Mouse (Mus musculus) A20 (cell line): Measurements from ENCODE around the gene Gm8332.
"Not testable (repeated sequence)": the region's sequence is repeated elsewhere in the genome, so short reads cannot be mapped to it uniquely, and the experiment has no call there.

Source experiments
- DNase-seq: peaks from one replicate; pipeline ENCODE4 v3.0.0-alpha.2; 2011; ENCODE audit warnings: low read depth, low spot score

The Gm8332 gene

GRCm38 (mm10) chr12:88250000-88250399 is at the start of gene Gm8332:
TSS of gene Gm8332 (minus strand) at chr12:88250100.
- not testable (repeated sequence) for DNase-seq

DNA sequence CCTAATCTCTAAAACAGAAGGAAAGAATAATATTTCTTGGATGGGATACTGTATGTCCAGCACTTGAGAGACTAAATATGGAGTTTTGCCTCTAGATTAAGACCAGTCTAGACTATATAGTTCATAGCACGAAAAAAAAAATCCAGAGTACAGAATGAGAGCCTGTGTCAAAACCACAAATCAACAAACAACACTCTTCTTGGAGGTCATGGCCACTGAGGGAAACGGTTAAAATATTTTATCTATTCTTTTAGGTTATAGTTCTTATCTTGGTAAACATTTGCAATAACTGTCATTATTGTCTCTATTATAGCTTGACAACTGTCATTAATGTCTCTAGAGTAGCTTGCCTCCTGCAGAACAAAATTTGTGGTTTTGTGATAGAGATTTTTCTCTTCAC is 47.3 kb upstream of the Gm8332 start:
- DNase-seq, result not testable (repeated sequence)

GRCm38 (mm10) chr12:88293082-88293481 is 43.2 kb upstream of the Gm8332 start:
- DNase-seq, result not testable (repeated sequence)

DNA sequence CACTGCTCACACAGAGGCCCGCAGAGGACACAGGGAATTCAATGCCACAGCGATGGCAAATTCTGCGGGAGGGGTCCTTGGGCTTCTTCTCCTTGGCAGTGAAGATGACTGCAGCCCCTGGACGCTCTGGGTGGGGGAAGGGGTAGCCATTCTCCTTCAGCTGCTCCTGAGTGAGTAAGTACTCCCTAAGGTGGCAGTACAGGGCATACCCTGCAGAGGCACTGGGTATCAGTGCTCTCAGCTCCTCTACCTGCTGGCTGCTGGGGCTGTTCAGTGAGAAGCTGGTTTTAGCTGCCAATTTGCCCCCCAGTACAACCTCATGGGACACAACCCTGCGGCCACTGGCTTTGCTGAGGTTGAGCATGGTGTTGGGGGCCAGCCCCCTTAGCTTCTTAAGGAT is 35.3 kb upstream of the Gm8332 start:
- DNase-seq, result not testable (repeated sequence)

DNA sequence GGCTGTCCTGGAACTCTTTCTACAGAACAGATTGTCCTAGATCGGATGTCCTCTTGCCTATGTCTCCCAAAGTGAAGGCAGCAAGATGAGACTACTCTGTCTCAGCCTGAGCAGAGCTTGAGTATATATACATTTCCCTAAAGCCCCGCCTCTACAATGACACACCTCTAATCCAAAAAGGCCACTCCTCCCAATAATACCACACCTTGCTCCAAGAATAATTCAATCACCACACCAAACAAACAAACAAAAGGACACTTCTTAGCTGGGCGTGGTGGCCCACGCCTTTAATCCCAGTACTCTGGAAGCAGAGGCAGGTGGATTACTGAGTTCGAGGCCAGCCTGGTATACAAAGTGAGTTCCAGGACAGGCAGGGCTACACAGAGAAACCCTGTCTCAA is 24.5 kb upstream of the Gm8332 start, which contains the start of gene Gm5662:
Gm5662 (minus strand) TSS at position 101 of the 400 bp plus-strand sequence.
- DNase-seq, result not testable (repeated sequence)

DNA sequence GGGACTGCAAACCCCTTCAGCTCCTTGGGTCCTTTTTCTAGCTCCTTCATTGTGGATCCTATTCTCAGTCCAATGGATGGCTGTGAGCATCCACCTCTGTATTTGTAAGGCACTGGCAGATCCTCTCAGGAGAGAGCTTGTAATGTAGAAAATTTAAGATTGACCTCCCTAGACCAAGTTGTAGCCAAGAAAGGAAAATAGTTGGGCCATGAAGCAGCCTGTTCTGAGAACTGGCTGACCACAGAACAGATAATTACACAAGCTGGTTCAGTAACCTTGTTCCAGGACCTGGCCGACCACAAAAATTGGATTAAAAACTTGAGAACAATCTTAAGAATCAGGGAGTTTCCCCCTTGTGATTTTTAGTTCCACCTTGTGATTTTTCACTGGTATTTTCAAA is 7.3 kb upstream of the Gm8332 start:
- DNase-seq, result no peak

DNA sequence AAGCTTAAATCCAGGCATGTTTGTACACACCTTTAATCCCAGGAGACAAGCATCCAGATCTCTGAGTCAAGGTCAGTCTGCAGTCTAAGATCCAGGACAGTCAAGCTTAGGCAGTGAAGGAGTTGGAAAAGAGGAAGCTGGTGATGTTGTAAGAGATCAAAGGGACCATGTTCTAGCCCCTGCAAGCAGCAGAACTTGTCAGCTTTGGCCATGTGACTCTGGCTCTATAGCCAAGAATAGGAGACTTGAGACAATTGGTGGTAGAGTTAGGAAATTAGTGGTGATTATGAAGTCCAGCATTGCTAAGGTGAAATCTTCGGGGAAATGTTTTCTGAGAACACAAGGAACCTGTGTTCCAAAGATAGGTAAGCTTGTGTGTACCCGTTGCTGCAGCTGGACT is 6.0 kb upstream of the Gm8332 start:
- not testable (repeated sequence) for DNase-seq

DNA sequence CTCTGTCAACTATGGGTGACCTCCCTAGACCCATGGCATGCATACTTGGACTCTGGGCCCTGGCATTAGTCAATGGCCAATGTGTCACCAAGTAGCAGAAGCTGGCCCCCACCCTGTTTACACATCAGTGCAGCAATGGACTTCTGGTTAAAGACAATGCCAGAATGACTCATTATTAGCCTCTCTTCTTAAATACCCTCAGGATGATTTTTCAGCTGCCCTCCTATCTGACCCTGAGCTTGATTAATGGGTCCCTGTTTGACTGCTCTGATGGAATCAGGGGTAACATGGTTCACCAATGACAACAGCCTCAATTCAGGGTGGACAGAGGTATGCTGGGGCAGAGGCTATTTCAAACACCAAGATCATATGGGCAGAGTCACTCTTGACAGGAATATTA is 4.1 kb downstream of the Gm8332 start:
- not testable (repeated sequence) for DNase-seq

DNA sequence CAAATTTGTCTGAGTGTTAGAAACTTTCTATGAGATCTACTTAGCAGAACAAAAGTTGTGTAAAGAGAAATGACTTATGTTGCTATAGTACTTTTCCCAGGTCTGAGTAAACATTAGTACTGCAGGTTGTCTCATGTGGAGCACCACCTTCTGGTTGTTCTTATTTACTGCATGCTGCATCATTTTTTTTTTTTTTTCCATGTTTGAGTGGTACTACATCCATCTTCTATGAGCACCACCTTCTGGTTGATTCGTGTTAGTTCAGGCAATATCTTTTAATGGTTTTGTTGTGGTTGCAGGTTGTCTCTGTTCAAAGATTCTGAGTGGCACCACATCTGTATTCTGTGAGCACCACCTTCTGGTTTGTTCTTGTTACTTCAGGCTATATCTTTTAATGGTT is 7.0 kb downstream of the Gm8332 start:
- not testable (repeated sequence) for DNase-seq

DNA sequence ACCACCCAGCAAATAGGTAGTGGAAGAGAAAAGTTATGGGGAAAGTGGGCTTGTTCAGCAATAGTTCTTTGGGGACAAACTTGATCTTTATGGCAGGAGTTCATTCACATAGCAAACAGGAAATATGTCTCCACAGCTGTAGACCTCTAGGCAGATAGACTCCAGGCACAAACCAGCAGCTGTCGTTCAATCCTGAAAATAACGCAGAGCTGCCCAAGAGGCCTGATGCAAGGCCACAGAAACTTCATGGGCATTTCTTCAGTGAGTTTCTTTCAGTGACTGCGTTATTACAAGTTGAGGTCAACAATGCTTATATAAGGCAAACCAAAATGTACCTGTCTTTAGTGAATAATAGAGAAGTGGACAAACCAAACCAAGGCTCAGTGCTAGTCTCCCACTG is 30.5 kb downstream of the Gm8332 start:
- no peak for DNase-seq

GRCm38 (mm10) chr12:88218059-88218458 is 31.8 kb downstream of the Gm8332 start:
- DNase-seq, result not testable (repeated sequence)

GRCm38 (mm10) chr12:88214641-88215040 is 35.3 kb downstream of the Gm8332 start:
- no peak for DNase-seq

GRCm38 (mm10) chr12:88211458-88211857 is 38.4 kb downstream of the Gm8332 start:
- not testable (repeated sequence) for DNase-seq

- no peak for DNase-seq
These were observed 47.0 kb downstream of the Gm8332 start for GRCm38 (mm10) chr12:88202856-88203255.
